Mouse (Mus musculus): ENCODE results near the gene Platr25. TPM values are rescaled to one million over a fixed set of nuclear protein-coding genes. Genes with fewer than 3 reads are reported as not detected.
"Not testable (repeated sequence)": the region's sequence is repeated elsewhere in the genome, so short reads cannot be mapped to it uniquely, and the experiment has no call there.

Gene Platr25
- 7.2 and 7.6 TPM in 2 replicates for polyA plus RNA-seq (2012; rRNA removed)

- DNase-seq, result peak; percentile 63 to 66
- peak within 1 kb of the TSS; percentile 52 for H3K4me3 ChIP-seq (replicated peaks; ENCODE audit: insufficient read depth, low read depth, low read length)
- H3K27me3 ChIP-seq (ENCODE audit: control insufficient read depth, insufficient read depth, low read length); H3K4me1 ChIP-seq (ENCODE audit: control insufficient read depth, insufficient read depth, low read length); H3K27ac ChIP-seq (ENCODE audit: insufficient read depth, low read length): not testable (repeated sequence)
- 11% methylated on average over 20 of the region's 20 CpGs for WGBS
These were observed at the start of gene Platr25 for GRCm38 (mm10) chr13:62760432-62761415. Platr25 (minus strand) TSS chr13:62760709.

DNA sequence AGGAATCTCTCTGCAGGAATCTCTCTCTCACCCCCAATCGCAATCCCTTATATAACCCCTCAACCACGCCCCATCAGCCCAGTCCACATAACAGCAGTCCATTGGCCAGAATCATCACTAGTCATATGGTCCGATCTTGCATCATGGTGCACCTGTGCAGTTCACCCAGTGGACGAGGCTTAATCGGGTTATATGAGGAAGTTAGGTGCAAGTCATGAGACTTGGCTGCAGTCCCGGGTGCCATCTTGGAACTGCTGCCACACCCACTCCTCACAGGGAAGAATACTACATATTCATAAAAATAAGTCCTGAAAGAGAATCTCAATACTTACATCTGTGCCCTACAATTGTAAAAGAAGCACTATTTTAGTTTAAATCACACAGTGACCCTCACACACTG is 47.5 kb upstream of the Platr25 start:
- not testable (repeated sequence) for H3K27ac ChIP-seq (ENCODE audit: insufficient read depth, low read length); H3K4me3 ChIP-seq (replicated peaks; ENCODE audit: insufficient read depth, low read depth, low read length); DNase-seq; H3K4me1 ChIP-seq (ENCODE audit: control insufficient read depth, insufficient read depth, low read length); H3K27me3 ChIP-seq (ENCODE audit: control insufficient read depth, insufficient read depth, low read length)
- WGBS, result 87% methylated on average over 6 of the region's 6 CpGs

DNA sequence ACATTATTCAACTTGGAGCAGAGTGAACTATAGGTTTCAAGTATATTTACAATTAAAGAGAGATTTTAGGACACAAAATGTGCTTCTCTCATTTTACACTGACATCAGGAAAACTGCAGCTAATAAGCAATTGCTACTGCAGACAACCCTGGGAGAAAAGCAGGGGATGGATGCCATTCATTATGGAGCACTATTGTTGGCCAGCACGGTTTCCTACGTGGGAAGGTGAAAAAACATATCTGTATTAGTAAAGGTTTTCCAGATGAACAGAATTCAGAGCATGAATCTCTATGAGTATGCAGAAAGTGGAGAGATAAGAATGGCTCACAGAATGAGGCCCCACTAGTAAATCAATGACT is 25.6 kb upstream of the Platr25 start:
- 33% methylated on average over 2 of the region's 2 CpGs for WGBS
- H3K27me3 ChIP-seq (ENCODE audit: control insufficient read depth, insufficient read depth, low read length); H3K27ac ChIP-seq (ENCODE audit: insufficient read depth, low read length); H3K4me1 ChIP-seq (ENCODE audit: control insufficient read depth, insufficient read depth, low read length); DNase-seq: not testable (repeated sequence)
- H3K4me3 ChIP-seq (replicated peaks; ENCODE audit: insufficient read depth, low read depth, low read length), result peak overlapping the region; percentile 83

GRCm38 (mm10) chr13:62785199-62786134 is 25.0 kb upstream of the Platr25 start, which contains the start of gene Gm5141:
Gm5141 (minus strand) TSS chr13:62785808.
- WGBS, result 5% methylated on average over 23 of the region's 23 CpGs
- not testable (repeated sequence) for H3K27ac ChIP-seq (ENCODE audit: insufficient read depth, low read length)
- DNase-seq, result peak; percentile 60 to 72

DNA sequence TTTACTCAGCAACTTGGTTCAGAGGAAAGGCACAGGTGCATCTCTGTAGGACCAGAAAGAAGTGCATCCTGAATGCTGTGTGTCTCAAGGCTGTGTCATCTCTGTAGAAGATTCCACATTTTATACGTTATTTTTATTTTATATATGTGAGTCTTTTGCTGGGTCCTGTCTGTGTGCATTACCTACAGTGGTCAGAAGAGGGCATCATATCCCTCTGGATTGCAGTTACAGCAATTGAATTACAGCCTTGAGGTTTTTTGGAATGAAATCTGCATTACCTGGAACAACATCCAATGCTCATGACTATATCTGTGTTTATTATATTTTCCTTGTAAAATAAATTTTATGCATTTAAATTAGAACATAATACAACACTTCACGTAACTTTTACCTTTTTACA is 3.3 kb upstream of the Platr25 start:
- not testable (repeated sequence) for H3K4me3 ChIP-seq (replicated peaks; ENCODE audit: insufficient read depth, low read depth, low read length); H3K4me1 ChIP-seq (ENCODE audit: control insufficient read depth, insufficient read depth, low read length); H3K27me3 ChIP-seq (ENCODE audit: control insufficient read depth, insufficient read depth, low read length); H3K27ac ChIP-seq (ENCODE audit: insufficient read depth, low read length)
- WGBS, result 64% methylated on average over 2 of the region's 2 CpGs
- peak in 1 of 2 experiments; percentile 2 for DNase-seq

More at GRCm38 (mm10) chr13:62785199-62786134, 25.0 kb upstream of the Platr25 start, which contains the start of gene Gm5141:
- not testable (repeated sequence) for H3K27me3 ChIP-seq (ENCODE audit: control insufficient read depth, insufficient read depth, low read length); H3K4me1 ChIP-seq (ENCODE audit: control insufficient read depth, insufficient read depth, low read length)
- H3K4me3 ChIP-seq (replicated peaks; ENCODE audit: insufficient read depth, low read depth, low read length), result peak within 1 kb of the TSS; percentile 83

GRCm38 (mm10) chr13:62733322-62733721 is 27.2 kb downstream of the Platr25 start:
- 97% methylated on average over 2 of the region's 2 CpGs for whole genome bisulfite sequencing
- Histone ChIP-seq H3K27me3 (ENCODE audit: control insufficient read depth, insufficient read depth, low read length) (no peaks in the 10 kb centered on the region), H3K27ac (ENCODE audit: insufficient read depth, low read length) (no peak overlapping the region), H3K4me1 (ENCODE audit: control insufficient read depth, insufficient read depth, low read length) (no peaks in the 10 kb centered on the region), H3K4me3 (replicated peaks; ENCODE audit: insufficient read depth, low read depth, low read length) (no peak overlapping the region)
- DNase-seq, result no peak
- TF ChIP-seq POLR2A (IDR thresholded peaks at IDR 0.05; ENCODE audit: borderline replicate concordance, insufficient read depth, low read length) (no peak), CTCF (IDR thresholded peaks at IDR 0.05; ENCODE audit: borderline replicate concordance, insufficient read depth, low read depth, low read length) (no peak)

- H3K27me3 ChIP-seq (ENCODE audit: control insufficient read depth, insufficient read depth, low read length); H3K4me3 ChIP-seq (replicated peaks; ENCODE audit: insufficient read depth, low read depth, low read length); H3K27ac ChIP-seq (ENCODE audit: insufficient read depth, low read length); DNase-seq; H3K4me1 ChIP-seq (ENCODE audit: control insufficient read depth, insufficient read depth, low read length): not testable (repeated sequence)
- 89% methylated on average over 8 of the region's 8 CpGs for WGBS
These were observed 47.9 kb downstream of the Platr25 start for GRCm38 (mm10) chr13:62712611-62713010.

GRCm38 (mm10) chr13:62685287-62685648 is 75.2 kb downstream of the Platr25 start:
- H3K27me3 ChIP-seq (ENCODE audit: control insufficient read depth, insufficient read depth, low read length); H3K27ac ChIP-seq (ENCODE audit: insufficient read depth, low read length); DNase-seq; H3K4me1 ChIP-seq (ENCODE audit: control insufficient read depth, insufficient read depth, low read length): not testable (repeated sequence)
- WGBS, result 14% methylated on average over 4 of the region's 4 CpGs
- peak overlapping the region; percentile 57 for H3K4me3 ChIP-seq (replicated peaks; ENCODE audit: insufficient read depth, low read depth, low read length)

GRCm38 (mm10) chr13:62684608-62685286 is 75.8 kb downstream of the Platr25 start:
- Histone ChIP-seq H3K4me3 (replicated peaks; ENCODE audit: insufficient read depth, low read depth, low read length) (peak overlapping the region; percentile 62), H3K27ac (ENCODE audit: insufficient read depth, low read length) (0 out of 2 replicates have a peak overlapping the region, but pooled peaks have one; percentile 43)
- 1% methylated on average over 20 of the region's 20 CpGs for WGBS
- not testable (repeated sequence) for H3K27me3 ChIP-seq (ENCODE audit: control insufficient read depth, insufficient read depth, low read length); H3K4me1 ChIP-seq (ENCODE audit: control insufficient read depth, insufficient read depth, low read length)
- DNase-seq, result peak; percentile 56 to 57
